Mouse (Mus musculus): ENCODE results near the gene Cd79b. TPM values are rescaled to one million over a fixed set of nuclear protein-coding genes. Genes with fewer than 3 reads are reported as not detected.

Cd79b gene
- total RNA-seq, 2 experiments from 2014 or later: 0.38 to 0.59 TPM

DNA sequence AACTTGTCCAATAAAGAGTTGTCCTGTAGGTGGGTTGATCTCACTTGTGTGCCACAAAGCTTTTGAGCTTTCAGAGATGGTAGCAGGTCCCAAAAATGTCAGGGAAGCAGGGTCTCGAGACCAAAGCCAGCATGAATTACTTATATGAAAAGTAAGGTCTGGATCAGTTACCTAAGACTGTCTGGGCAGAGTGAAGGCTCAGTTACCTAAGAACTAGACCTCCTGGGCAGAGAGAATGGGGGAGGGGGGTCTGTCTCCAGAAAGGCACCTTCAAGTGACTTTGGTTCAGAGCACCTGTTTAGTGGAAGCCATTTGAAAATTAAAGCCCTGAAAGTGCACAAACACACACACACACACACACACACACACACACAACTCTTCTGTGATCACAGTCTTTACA is 40.2 kb downstream of the Cd79b start:
- DNase-seq (ENCODE audit: low spot score in 2 of 2): no peak

DNA sequence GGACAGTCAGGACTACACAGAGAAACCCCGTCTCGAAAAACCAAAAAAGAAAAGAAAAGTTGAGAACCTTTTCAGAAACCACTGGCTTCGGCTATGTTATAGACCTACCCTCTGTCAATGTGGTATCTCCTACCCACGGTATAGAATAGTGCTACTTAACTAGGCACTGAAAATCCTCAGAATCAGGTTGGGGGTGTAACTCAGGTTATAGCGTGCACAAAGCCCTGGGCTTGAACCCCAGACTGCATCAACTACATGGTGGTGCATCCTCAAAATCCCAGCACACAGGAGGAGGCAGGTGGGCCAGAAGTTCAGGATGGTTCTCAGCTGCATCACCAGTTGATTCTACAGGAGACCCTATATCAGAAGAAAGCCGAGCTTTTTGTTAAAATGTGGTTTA is 40.8 kb downstream of the Cd79b start:
- no peak for DNase-seq (ENCODE audit: low spot score in 2 of 2)

- no peak for DNase-seq (ENCODE audit: low spot score in 2 of 2)
These were observed 41.3 kb downstream of the Cd79b start for GRCm38 (mm10) chr11:106273311-106273684.

DNA sequence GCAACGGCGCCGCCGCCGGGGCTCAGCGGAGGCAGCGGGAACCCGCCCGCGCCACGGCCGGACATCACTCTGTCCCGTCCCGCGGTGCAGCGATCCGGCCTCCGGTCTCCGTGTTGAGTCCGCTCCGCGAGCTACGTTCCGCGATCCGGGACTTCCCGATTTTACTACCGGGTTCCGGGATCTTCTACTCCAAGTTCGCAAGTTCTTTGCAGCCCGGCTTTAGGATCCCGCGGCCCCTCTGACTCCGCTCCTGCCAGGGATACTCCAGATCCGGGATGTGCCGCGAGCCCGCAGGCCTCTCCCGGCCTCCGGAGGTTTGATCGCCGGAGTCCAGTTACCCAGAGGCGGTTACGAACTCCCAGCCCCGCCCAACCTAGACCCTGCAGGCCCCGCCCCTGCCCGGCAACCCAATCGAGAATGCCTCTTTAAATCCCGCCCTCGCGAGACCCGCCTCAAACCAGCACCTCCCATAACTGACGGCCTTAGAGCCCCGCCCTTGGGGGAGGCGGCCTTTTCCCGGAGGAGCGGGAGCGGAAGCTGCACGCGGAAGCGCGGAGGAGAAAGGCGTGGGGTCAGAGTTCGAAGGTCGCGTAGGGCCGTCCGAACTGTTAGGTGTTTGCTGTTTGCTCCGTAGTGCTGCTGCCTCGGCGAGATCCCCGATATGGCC is 41.8 kb downstream of the Cd79b start, which contains the start of gene Smarcd2:
Gene Smarcd2, minus strand, starts transcription at position 329 of the 667 bp plus-strand sequence.
- peak; percentile 98 for DNase-seq (ENCODE audit: low spot score in 2 of 2)

GRCm38 (mm10) chr11:106271794-106272643 is 42.5 kb downstream of the Cd79b start:
- peak in 1 of 2 experiments; percentile 50 for DNase-seq (ENCODE audit: low spot score in 2 of 2)

- DNase-seq (ENCODE audit: low spot score in 2 of 2): no peak
These were observed 43.3 kb downstream of the Cd79b start for GRCm38 (mm10) chr11:106271131-106271793.

GRCm38 (mm10) chr11:106269060-106269431 is 45.5 kb downstream of the Cd79b start:
- no peak for DNase-seq (ENCODE audit: low spot score in 2 of 2)

- DNase-seq (ENCODE audit: low spot score in 2 of 2): peak; percentile 69 to 70
These were observed 46.1 kb downstream of the Cd79b start for GRCm38 (mm10) chr11:106268326-106269059.

DNA sequence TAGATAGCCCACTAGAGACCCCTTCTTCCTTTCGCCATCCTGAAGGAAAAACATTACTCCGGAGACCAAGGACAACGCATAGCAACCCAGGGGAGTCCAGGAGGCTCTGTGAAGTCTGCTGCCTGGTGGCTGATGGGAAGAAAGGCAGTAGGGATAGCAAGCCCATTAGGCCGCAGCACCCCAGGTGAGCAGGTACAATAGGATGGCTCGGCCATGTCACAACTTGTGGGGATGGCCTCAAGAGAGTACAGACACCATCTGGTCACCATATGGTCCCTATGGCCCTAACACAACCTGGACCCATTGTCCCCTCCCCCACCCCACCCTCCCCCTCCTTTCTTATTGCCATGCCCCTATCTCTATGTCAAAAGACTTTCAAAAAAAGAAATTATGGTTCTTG is 46.7 kb downstream of the Cd79b start:
- DNase-seq (ENCODE audit: low spot score in 2 of 2): no peak

- peak in 1 of 2 experiments; percentile 54 for DNase-seq (ENCODE audit: low spot score in 2 of 2)
These were observed 47.2 kb downstream of the Cd79b start for GRCm38 (mm10) chr11:106267311-106267852.

DNA sequence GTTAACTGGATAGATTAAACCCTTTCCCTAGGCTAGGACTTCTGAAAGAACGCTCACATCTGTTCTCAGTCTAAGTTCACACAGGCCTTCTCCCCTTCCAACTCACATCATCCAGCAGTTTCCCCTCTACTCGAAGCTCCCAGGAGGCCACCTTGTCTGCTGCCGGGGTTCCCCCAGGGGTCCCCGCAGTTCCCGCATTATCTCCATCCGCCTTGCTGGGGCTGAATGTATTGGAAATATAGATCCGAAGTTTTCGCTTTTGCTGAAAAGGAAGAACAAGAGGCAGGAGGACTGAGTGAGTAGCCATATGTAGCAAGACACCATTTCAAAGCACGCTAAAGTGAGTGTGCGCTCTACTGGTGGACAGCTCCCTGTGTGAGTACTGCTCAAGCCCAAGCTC is 48.1 kb downstream of the Cd79b start:
- DNase-seq (ENCODE audit: low spot score in 2 of 2): no peak

DNA sequence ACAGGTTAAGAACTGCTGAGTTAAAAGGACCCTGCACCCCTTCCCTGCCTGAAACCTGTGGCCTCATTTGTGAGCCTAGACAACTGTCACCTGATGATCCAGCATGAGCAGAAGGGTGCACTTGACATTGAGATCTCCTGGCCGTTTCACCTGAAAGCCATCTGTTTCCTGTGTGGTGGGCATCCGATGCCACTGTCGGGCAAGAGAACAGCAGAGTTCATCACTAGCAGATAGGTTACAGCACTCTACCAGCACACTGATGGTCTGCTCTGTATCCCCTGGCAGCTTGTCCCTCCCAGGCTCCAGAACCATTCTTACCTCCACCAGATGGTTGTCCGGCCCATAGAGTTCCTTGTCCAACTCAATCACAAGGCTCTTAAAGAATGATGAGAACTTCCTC is 49.0 kb downstream of the Cd79b start:
- no peak for DNase-seq (ENCODE audit: low spot score in 2 of 2)

DNA sequence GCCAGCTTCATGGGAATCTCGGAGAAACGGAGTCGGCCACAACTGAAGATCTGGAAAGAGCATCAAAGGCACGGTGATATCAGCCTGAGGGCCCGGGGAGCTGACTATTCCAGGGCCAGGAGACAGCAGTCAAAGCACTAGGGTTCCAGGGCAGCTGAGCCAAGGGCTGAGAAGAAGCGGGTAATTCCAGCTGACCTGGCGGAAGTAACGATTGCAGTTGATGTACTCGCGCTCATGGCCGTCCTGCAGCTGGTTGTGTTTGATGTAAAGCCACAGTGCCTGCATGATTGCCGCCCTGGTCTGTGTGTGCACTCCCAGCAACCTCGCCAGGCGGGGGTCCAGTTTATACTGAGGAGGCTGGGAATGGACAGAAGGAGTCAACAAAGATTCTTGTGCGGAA is 49.6 kb downstream of the Cd79b start:
- DNase-seq (ENCODE audit: low spot score in 2 of 2): no peak

- DNase-seq (ENCODE audit: low spot score in 2 of 2): no peak
These were observed 50.6 kb downstream of the Cd79b start for GRCm38 (mm10) chr11:106263963-106264362.

Other genes starting within 250 kb of the Cd79b start
- gene Taco1, start 248.7 kb downstream of the Cd79b start, total RNA-seq (2021): 10 to 100 TPM; 15.1 to 15.2 TPM
- gene Map3k3, start 230.1 kb downstream of the Cd79b start, total RNA-seq (2021): 10 to 100 TPM; 26.7 to 27.7 TPM
- gene Gm10840, start 153.9 kb downstream of the Cd79b start, total RNA-seq (2021): not detected
- gene Limd2, start 153.9 kb downstream of the Cd79b start, total RNA-seq (2021): 100 to 1,000 TPM; 100 to 112 TPM
- 10 to 100 TPM; 28.8 to 32.3 TPM for gene Strada, start 112.6 kb downstream of the Cd79b start, total RNA-seq (2021)
- 100 to 1,000 TPM; 101 to 102 TPM for gene Ccdc47, start 98.4 kb downstream of the Cd79b start, total RNA-seq (2021)
- gene Ddx42, start 97.8 kb downstream of the Cd79b start, total RNA-seq (2021): 10 to 100 TPM; 70.6 to 80.4 TPM
- gene Ftsj3, start 58.7 kb downstream of the Cd79b start, total RNA-seq (2021): 10 to 100 TPM; 37.8 to 39.4 TPM
- 100 to 1,000 TPM; 132 to 133 TPM for gene Psmc5, start 58.6 kb downstream of the Cd79b start, total RNA-seq (2021)
- 10 to 100 TPM; 22.0 to 23.0 TPM for gene Smarcd2, start 41.8 kb downstream of the Cd79b start, total RNA-seq (2021)
- under 1 TPM; 0.16 to 0.20 TPM for gene Tcam1, start 38.1 kb downstream of the Cd79b start, total RNA-seq (2021)
- not detected for gene Gh, start 12.9 kb downstream of the Cd79b start, total RNA-seq (2021)
- under 1 TPM in 1 of 2 experiments, not detected in 1; 0.38 TPM for gene Scn4a, start 38.5 kb upstream of the Cd79b start, total RNA-seq (2021)
- gene Prr29, start 50.7 kb upstream of the Cd79b start, total RNA-seq (2021): under 1 TPM in 1 of 2 experiments, not detected in 1; 0.91 TPM
- 1 to 10 TPM; 4.6 to 4.7 TPM for gene Icam2, start 73.3 kb upstream of the Cd79b start, total RNA-seq (2021)
- gene Ern1, start 173.1 kb upstream of the Cd79b start, total RNA-seq (2021): 1 to 10 TPM; 8.5 to 8.7 TPM